Mouse (Mus musculus) gastrocnemius, adult 18-20 months (tissue): ENCODE measurements around the gene Atxn7l3. TPM values are rescaled to one million over a fixed set of nuclear protein-coding genes. Genes with fewer than 3 reads are reported as not detected.

Source experiments
- DNase-seq: peaks from one replicate; pipeline ENCODE4 v3.0.0; 2021; ENCODE audit warnings: low spot score
- long read RNA-seq, 2 experiments: library from polyadenylated mRNA; stranded (forward); transcript quantifications; one replicate each; pipeline ENCODE4 v2.0.0; 2021
- total RNA-seq, 2 experiments: library from RNA; stranded (reverse); gene quantifications; 2 replicates each; pipeline ENCODE4 v1.2.3; 2021

Atxn7l3 gene
- total RNA-seq, result 10 to 100 TPM in 1 of 2 experiments, 1 to 10 TPM in 1; 9.3 to 13.0 TPM
- long read RNA-seq, experiment 1, partial matches to known transcripts, result 5 of 6 reads
- long read RNA-seq, experiment 1, other reads (novel, unspliced or antisense), result 1 of 6 reads
- long read RNA-seq, experiment 2, partial matches to known transcripts, result 1 of 8 reads
- long read RNA-seq, experiment 2, other reads (novel, unspliced or antisense), result 5 of 8 reads

GRCm38 (mm10) chr11:102296491-102297472 lies at the start of gene Atxn7l3:
TSS of gene Atxn7l3 (minus strand) at chr11:102296631.
- DNase-seq, result peak; percentile 99

GRCm38 (mm10) chr11:102344458-102344857 lies 48.0 kb upstream of the Atxn7l3 start:
- no peak for DNase-seq

GRCm38 (mm10) chr11:102342742-102343141 lies 46.3 kb upstream of the Atxn7l3 start:
- no peak for DNase-seq

- no peak for DNase-seq
These were observed 44.7 kb upstream of the Atxn7l3 start for GRCm38 (mm10) chr11:102341101-102341500.

- DNase-seq, result no peak
These were observed 43.2 kb upstream of the Atxn7l3 start for GRCm38 (mm10) chr11:102339624-102340023.

- DNase-seq, result no peak
These were observed 42.8 kb upstream of the Atxn7l3 start for GRCm38 (mm10) chr11:102339195-102339594.

- peak; percentile 56 for DNase-seq
These were observed 42.1 kb upstream of the Atxn7l3 start for GRCm38 (mm10) chr11:102338561-102338960.

GRCm38 (mm10) chr11:102337921-102338320 lies 41.5 kb upstream of the Atxn7l3 start:
- no peak for DNase-seq

- DNase-seq, result peak; percentile 24
These were observed 39.8 kb upstream of the Atxn7l3 start for GRCm38 (mm10) chr11:102336191-102336590.

- DNase-seq, result peak; percentile 46
These were observed 38.7 kb upstream of the Atxn7l3 start for GRCm38 (mm10) chr11:102334973-102335700.

GRCm38 (mm10) chr11:102334010-102334409 lies 37.6 kb upstream of the Atxn7l3 start:
- DNase-seq, result no peak

- no peak for DNase-seq
These were observed 36.6 kb upstream of the Atxn7l3 start for GRCm38 (mm10) chr11:102333061-102333460.

GRCm38 (mm10) chr11:102331806-102332205 lies 35.4 kb upstream of the Atxn7l3 start:
- DNase-seq, result no peak

- DNase-seq, result no peak
These were observed 33.6 kb upstream of the Atxn7l3 start for GRCm38 (mm10) chr11:102330039-102330438.

- DNase-seq, result no peak
These were observed 33.1 kb upstream of the Atxn7l3 start for GRCm38 (mm10) chr11:102329518-102329917.

- no peak for DNase-seq
These were observed 31.4 kb upstream of the Atxn7l3 start for GRCm38 (mm10) chr11:102327839-102328238.

GRCm38 (mm10) chr11:102327250-102327649 lies 30.8 kb upstream of the Atxn7l3 start:
- DNase-seq, result peak; percentile 36

- DNase-seq, result no peak
These were observed 27.1 kb upstream of the Atxn7l3 start for GRCm38 (mm10) chr11:102323516-102323915.

GRCm38 (mm10) chr11:102321931-102322330 lies 25.5 kb upstream of the Atxn7l3 start:
- no peak for DNase-seq

- peak; percentile 87 for DNase-seq
These were observed 24.2 kb upstream of the Atxn7l3 start for GRCm38 (mm10) chr11:102320686-102321005.

GRCm38 (mm10) chr11:102319941-102320685 lies 23.7 kb upstream of the Atxn7l3 start:
- peak; percentile 89 for DNase-seq
